Mouse (Mus musculus): Measurements from ENCODE around the gene En2.

DNA sequence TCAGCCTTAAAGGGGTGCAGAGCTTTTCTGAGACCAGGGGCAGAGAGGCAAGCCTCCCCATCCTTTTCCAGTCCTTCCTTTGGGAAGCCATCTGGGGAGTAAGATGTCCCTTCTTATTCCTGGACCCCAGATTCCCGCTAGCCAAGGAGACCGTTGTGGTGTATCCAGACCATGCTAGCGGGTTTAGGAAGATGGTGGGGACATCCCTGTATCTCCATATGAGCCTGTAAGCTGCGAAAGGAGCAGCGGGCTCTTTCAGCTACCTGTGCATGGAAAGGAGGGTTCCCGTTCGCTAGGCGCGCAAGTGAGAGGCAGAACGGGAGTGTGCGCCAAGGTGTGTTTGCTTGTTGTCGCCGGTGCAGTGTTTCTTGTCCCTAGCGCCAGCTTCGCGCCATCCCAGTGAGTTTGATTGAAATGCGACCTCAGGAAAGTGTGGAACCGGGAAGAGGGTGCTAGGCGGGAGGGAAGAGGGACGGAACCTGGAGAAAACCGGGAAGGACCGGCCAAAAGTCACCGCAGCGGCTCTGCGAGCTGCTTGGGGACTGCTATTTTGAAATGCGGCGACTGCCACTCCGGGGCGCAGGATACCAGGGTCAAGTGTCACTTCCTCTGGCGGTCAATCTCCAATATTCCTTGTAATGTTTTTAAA lies 47.5 kb upstream of the En2 start:
- TF ChIP-seq POLR2A (IDR thresholded peaks at IDR 0.05; ENCODE audit: control insufficient read depth, extremely low read depth, insufficient read depth, low read length, poor library complexity): no peak
- no peak for TF ChIP-seq CTCF (IDR thresholded peaks at IDR 0.05; ENCODE audit: borderline replicate concordance, control insufficient read depth, extremely low read depth, insufficient read depth, low read length, poor library complexity)
